Mouse (Mus musculus) regulatory T cell (primary cell): ENCODE data around the gene Masp1.

Experiments used
- in situ Hi-C: fragments of 300-600 bp; cut with MboI, MseI; formaldehyde crosslinking; loops from one replicate; pipeline ENCODE4 v1.15.1; 2025; ENCODE audit warnings: high pct_unique_total_duplicates

Masp1 gene

GRCm38 (mm10) chr16:23401959-23402358 is 118.7 kb downstream of the Masp1 start:
- in situ Hi-C loops: loop anchor here (5.0 kb wide), 1 partner anchor 170 kb away; no protein-coding TSS in a partner anchor

GRCm38 (mm10) chr16:23401463-23401862 is 119.2 kb downstream of the Masp1 start:
- in situ Hi-C loops: loop anchor here (5.0 kb wide), 1 partner anchor 169 kb away; no protein-coding TSS in a partner anchor
